Mouse (Mus musculus) lung, embryonic 14.5 days (tissue): Measurements from ENCODE around the gene Gm20388. TPM values are rescaled to one million over a fixed set of nuclear protein-coding genes. Genes with fewer than 3 reads are reported as not detected.

Source experiments
- ATAC-seq: fragments of 200-750 bp; cut with Nextera tagmentation; 2 replicates; pipeline ENCODE4 v1.8.0; 2017; ENCODE audit warnings: mild to moderate bottlenecking, moderate TSS enrichment, moderate library complexity; ENCODE audit not compliant: insufficient read depth
- DNase-seq: peaks from one replicate; pipeline ENCODE4 v3.0.0-alpha.2; 2015
- H3K27ac ChIP-seq: fragments of 300-500 bp; sonication (generic); 2 replicates; pipeline ENCODE4 v1.5.1; 2014; ENCODE audit warnings: low read depth, mild to moderate bottlenecking, moderate library complexity
- H3K27me3 ChIP-seq: fragments of 300-500 bp; sonication (generic); 2 replicates; pipeline ENCODE4 v1.6.1; 2014; ENCODE audit warnings: low read length, control low read depth; ENCODE audit not compliant: insufficient read depth
- H3K36me3 ChIP-seq: fragments of 300-500 bp; sonication (generic); 2 replicates; pipeline ENCODE4 v1.6.1; 2014; ENCODE audit warnings: control low read depth; ENCODE audit not compliant: insufficient read depth
- H3K4me1 ChIP-seq: fragments of 300-500 bp; sonication (generic); 2 replicates; pipeline ENCODE4 v1.6.1; 2014; ENCODE audit warnings: antibody characterized with exemption, control low read depth; ENCODE audit not compliant: insufficient read depth
- H3K4me2 ChIP-seq: fragments of 300-500 bp; sonication (generic); 2 replicates; pipeline ENCODE4 v1.6.1; 2014; ENCODE audit warnings: mild to moderate bottlenecking
- H3K4me3 ChIP-seq: fragments of 300-500 bp; sonication (generic); 2 replicates; pipeline ENCODE4 v1.5.1; 2014; ENCODE audit warnings: low read depth, low read length
- H3K9ac ChIP-seq: fragments of 300-500 bp; sonication (generic); 2 replicates; pipeline ENCODE4 v1.6.1; 2014
- H3K9me3 ChIP-seq: fragments of 300-500 bp; sonication (generic); 2 replicates; pipeline ENCODE4 v1.6.1; 2016; ENCODE audit warnings: low read depth, low read length, control low read depth
- CTCF ChIP-seq: IDR thresholded peaks from 2 replicates; pipeline ENCODE4 v1.5.1; 2016; ENCODE audit warnings: antibody characterized with exemption, low read depth
- WGBS: fragments of 180-500 bp; shearing (Covaris S2); extraction: QIAGEN DNeasy Blood & Tissue Kit; methylation state at CpG from one replicate; pipeline ENCODE4 v1.1.7; 2014; 5-methylcytosine and 5-hydroxymethylcytosine counted together
- polyA plus RNA-seq: library from polyadenylated mRNA; unstranded; fragments of >200 nt; fragmentation: Nextera tagmentation; extraction: Ambion mirVana; gene quantifications from 2 replicates; pipeline ENCODE4 v1.2.1, GENCODE M21; 2014

Gene Gm20388
- polyA plus RNA-seq, 1 experiment from 2014 or later, result not detected

- peaks cover 43% of the 10 kb centered on the region for H3K4me1 ChIP-seq
- H3K9ac ChIP-seq, result no peak overlapping the region
- H3K36me3 ChIP-seq, result no peaks in the 10 kb centered on the region
- 48% methylated on average over 1 of the region's 1 CpGs for WGBS
- peak overlapping the region; percentile 89 for H3K27ac ChIP-seq
- H3K4me2 ChIP-seq, result no peak overlapping the region
- no peak for TF ChIP-seq CTCF
- H3K4me3 ChIP-seq, result no peak overlapping the region
- ATAC-seq (no peak), DNase-seq (no peak)
- H3K27me3 ChIP-seq, result no peaks in the 10 kb centered on the region
- no peaks in the 10 kb centered on the region for H3K9me3 ChIP-seq
These were observed 515.5 kb downstream of the Gm20388 start for GRCm38 (mm10) chr8:120426105-120426504.

- no peak for ATAC-seq
- Histone ChIP-seq H3K4me1 (peaks cover 36% of the 10 kb centered on the region), H3K27ac (peak overlapping the region; percentile 76), H3K4me3 (no peak overlapping the region), H3K27me3 (no peaks in the 10 kb centered on the region), H3K9me3 (no peaks in the 10 kb centered on the region), H3K4me2 (peak overlapping the region; percentile 5; the same call in 1 of the 2 replicates), H3K9ac (peak overlapping the region; percentile 2; the same call in 1 of the 2 replicates), H3K36me3 (no peaks in the 10 kb centered on the region)
- peak; percentile 74 for DNase-seq
- no peak for TF ChIP-seq CTCF
- 46% methylated on average over 20 of the region's 20 CpGs for WGBS
These were observed 516.2 kb downstream of the Gm20388 start for GRCm38 (mm10) chr8:120426622-120427385.

GRCm38 (mm10) chr8:120428492-120428891, 517.9 kb downstream of the Gm20388 start:
- H3K9me3 ChIP-seq, result peaks cover 1% of the 10 kb centered on the region; the same call in 1 of the 2 replicates
- H3K27me3 ChIP-seq, result no peaks in the 10 kb centered on the region
- H3K9ac ChIP-seq, result no peak overlapping the region
- no peaks in the 10 kb centered on the region for H3K36me3 ChIP-seq
- H3K4me2 ChIP-seq, result no peak overlapping the region
- ATAC-seq (no peak), DNase-seq (no peak)
- H3K4me1 ChIP-seq, result peaks cover 35% of the 10 kb centered on the region
- no peak overlapping the region for H3K4me3 ChIP-seq
- no peak for TF ChIP-seq CTCF
- no peak overlapping the region for H3K27ac ChIP-seq
- WGBS, result 70% methylated on average over 5 of the region's 5 CpGs

- no peak for DNase-seq
- H3K9me3 ChIP-seq, result peaks cover 6% of the 10 kb centered on the region; the same call in 1 of the 2 replicates
- H3K27ac ChIP-seq, result no peak overlapping the region
- no peak overlapping the region for H3K4me3 ChIP-seq
- H3K27me3 ChIP-seq, result no peaks in the 10 kb centered on the region
- H3K36me3 ChIP-seq, result no peaks in the 10 kb centered on the region
- no peak for ATAC-seq
- H3K9ac ChIP-seq, result no peak overlapping the region
- 90% methylated on average over 1 of the region's 1 CpGs for WGBS
- no peak overlapping the region for H3K4me2 ChIP-seq
- H3K4me1 ChIP-seq, result peaks cover 30% of the 10 kb centered on the region
- TF ChIP-seq CTCF, result no peak
These were observed 518.5 kb downstream of the Gm20388 start for GRCm38 (mm10) chr8:120429116-120429515.

- no peak for TF ChIP-seq CTCF
- no peak for DNase-seq
- H3K27ac ChIP-seq, result no peak overlapping the region
- no peak overlapping the region for H3K4me3 ChIP-seq
- WGBS, result 81% methylated on average over 12 of the region's 12 CpGs
- peaks cover 11% of the 10 kb centered on the region; the same call in 1 of the 2 replicates for H3K4me1 ChIP-seq
- H3K27me3 ChIP-seq, result no peaks in the 10 kb centered on the region
- no peak overlapping the region for H3K4me2 ChIP-seq
- no peak for ATAC-seq
- H3K36me3 ChIP-seq, result no peaks in the 10 kb centered on the region
- peaks cover 6% of the 10 kb centered on the region; the same call in 1 of the 2 replicates for H3K9me3 ChIP-seq
- no peak overlapping the region for H3K9ac ChIP-seq
These were observed 520.4 kb downstream of the Gm20388 start for GRCm38 (mm10) chr8:120431042-120431441.

GRCm38 (mm10) chr8:120432438-120432837, 521.8 kb downstream of the Gm20388 start:
- WGBS, result 63% methylated on average over 7 of the region's 7 CpGs

GRCm38 (mm10) chr8:120433143-120433542, 522.5 kb downstream of the Gm20388 start:
- DNase-seq (no peak), ATAC-seq (no peak)
- no peaks in the 10 kb centered on the region for H3K27me3 ChIP-seq
- no peak for TF ChIP-seq CTCF
- H3K36me3 ChIP-seq, result no peaks in the 10 kb centered on the region
- H3K9ac ChIP-seq, result no peak overlapping the region
- H3K4me1 ChIP-seq, result peaks cover 6% of the 10 kb centered on the region; the same call in 1 of the 2 replicates
- peaks cover 6% of the 10 kb centered on the region; the same call in 1 of the 2 replicates for H3K9me3 ChIP-seq
- H3K4me2 ChIP-seq, result no peak overlapping the region
- no peak overlapping the region for H3K27ac ChIP-seq
- H3K4me3 ChIP-seq, result no peak overlapping the region
- 81% methylated on average over 7 of the region's 7 CpGs for WGBS

More at GRCm38 (mm10) chr8:120432438-120432837, 521.8 kb downstream of the Gm20388 start:
- Histone ChIP-seq H3K27me3 (no peaks in the 10 kb centered on the region), H3K9ac (no peak overlapping the region), H3K9me3 (peaks cover 6% of the 10 kb centered on the region; the same call in 1 of the 2 replicates), H3K4me2 (no peak overlapping the region), H3K27ac (no peak overlapping the region), H3K4me1 (peaks cover 6% of the 10 kb centered on the region; the same call in 1 of the 2 replicates), H3K36me3 (no peaks in the 10 kb centered on the region), H3K4me3 (no peak overlapping the region)
- DNase-seq, result no peak
- no peak for ATAC-seq
- no peak for TF ChIP-seq CTCF
